Mouse (Mus musculus): ENCODE results near the gene Slc38a10. TPM values are rescaled to one million over a fixed set of nuclear protein-coding genes. Genes with fewer than 3 reads are reported as not detected.

Slc38a10 gene
- total RNA-seq (2014; fragmentation: Nextera tagmentation) (47.0 and 52.8 TPM in 2 replicates), total RNA-seq (2017) (65.4 and 69.5 TPM in 2 replicates), polyA plus RNA-seq (2012) (92.4 and 92.6 TPM in 2 replicates)

DNA sequence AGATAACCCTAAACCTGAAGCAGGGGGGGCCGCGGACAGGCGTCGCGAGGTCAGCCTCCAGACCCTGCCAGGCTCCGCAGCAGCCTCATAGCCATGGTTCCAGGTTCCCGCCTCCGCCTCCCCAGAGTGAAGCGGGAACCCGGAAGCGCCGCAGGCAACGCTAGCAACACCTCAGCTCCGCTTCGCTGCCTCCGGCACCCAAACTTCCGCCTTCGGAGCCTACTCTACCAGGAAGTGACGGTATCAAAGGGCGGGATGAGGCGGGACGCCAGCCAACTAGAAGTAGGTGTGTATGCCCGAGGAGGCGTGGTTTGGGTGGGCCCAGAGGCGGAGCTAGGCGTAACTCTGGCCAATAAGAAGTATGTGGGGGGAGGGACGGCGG, at the start of gene Slc38a10:
Gene Slc38a10 (minus strand): TSS at position 234 of the 382 bp plus-strand sequence.
- DNase-seq (ENCODE audit: low spot score) (peak; percentile 98), ATAC-seq (ENCODE audit: extremely low read depth, insufficient number of reproducible peaks, low FRiP score, poor library complexity, severe bottlenecking) (peak; percentile 99)
- H3K27me3 ChIP-seq (ENCODE audit: insufficient read depth, low read length) = no peaks in the 10 kb centered on the region
- H3K36me3 ChIP-seq (replicated peaks) = peaks cover 36% of the 10 kb centered on the region
- peak within 1 kb of the TSS; percentile 78 for H3K4me3 ChIP-seq (ENCODE audit: low read depth, low read length)
- peaks cover 53% of the 10 kb centered on the region for H3K4me1 ChIP-seq (ENCODE audit: insufficient read depth, low read depth, low read length)
- TF ChIP-seq GATA1 (IDR thresholded peaks at IDR 0.05; ENCODE audit: borderline replicate concordance, low read length) (no peak), TAL1 (conservative IDR thresholded peaks at IDR 0.05; ENCODE audit: low read depth, low read length) (no peak), GATA2 (IDR thresholded peaks at IDR 0.05; ENCODE audit: borderline replicate concordance, low read depth, low read length) (no peak), CTCF (IDR thresholded peaks at IDR 0.05; ENCODE audit: low read depth, low read length) (no peak), POLR2AphosphoS5 (IDR thresholded peaks at IDR 0.05; ENCODE audit: insufficient replicate concordance, low read depth, low read length) (no peak)
- no peaks in the 10 kb centered on the region; the same call in 1 of the 2 replicates for H3K9me3 ChIP-seq (replicated peaks)

DNA sequence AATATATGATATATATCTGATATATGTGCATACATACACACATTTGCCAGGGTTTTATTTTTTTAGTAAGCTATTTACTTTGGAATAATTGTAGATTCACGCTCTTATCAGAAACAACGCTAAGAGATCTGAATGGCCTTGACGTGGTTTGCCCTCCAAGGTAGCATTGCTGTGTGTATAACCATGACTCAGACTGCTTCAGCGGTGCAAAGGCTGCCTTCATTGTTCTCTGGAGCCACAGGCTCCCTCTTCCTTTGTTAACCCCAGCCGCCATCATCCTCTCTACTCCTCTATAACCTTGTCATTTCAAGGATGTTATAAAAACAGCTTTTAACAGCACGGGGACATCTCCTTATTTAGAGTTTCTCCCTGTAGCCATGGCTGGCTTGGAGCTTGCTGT, 49.5 kb upstream of the Slc38a10 start:
- no peak for ATAC-seq (ENCODE audit: extremely low read depth, insufficient number of reproducible peaks, low FRiP score, poor library complexity, severe bottlenecking)
- Histone ChIP-seq H3K4me3 (ENCODE audit: low read depth, low read length) (no peak overlapping the region), H3K27me3 (ENCODE audit: insufficient read depth, low read length) (peaks cover 17% of the 10 kb centered on the region), H3K4me1 (ENCODE audit: insufficient read depth, low read depth, low read length) (no peaks in the 10 kb centered on the region), H3K36me3 (replicated peaks) (no peaks in the 10 kb centered on the region), H3K9me3 (replicated peaks) (no peaks in the 10 kb centered on the region)
- DNase-seq (ENCODE audit: low spot score) = no peak
- no peak for TF ChIP-seq POLR2AphosphoS5 (IDR thresholded peaks at IDR 0.05; ENCODE audit: insufficient replicate concordance, low read depth, low read length)
- TF ChIP-seq GATA1 (IDR thresholded peaks at IDR 0.05; ENCODE audit: borderline replicate concordance, low read length) = no peak
- no peak for TF ChIP-seq GATA2 (IDR thresholded peaks at IDR 0.05; ENCODE audit: borderline replicate concordance, low read depth, low read length)
- TF ChIP-seq TAL1 (conservative IDR thresholded peaks at IDR 0.05; ENCODE audit: low read depth, low read length) = no peak
- TF ChIP-seq CTCF (IDR thresholded peaks at IDR 0.05; ENCODE audit: low read depth, low read length) = no peak

GRCm38 (mm10) chr11:120199766-120200165, 48.6 kb upstream of the Slc38a10 start:
- no peaks in the 10 kb centered on the region for H3K9me3 ChIP-seq (replicated peaks)
- DNase-seq (ENCODE audit: low spot score) (no peak), ATAC-seq (ENCODE audit: extremely low read depth, insufficient number of reproducible peaks, low FRiP score, poor library complexity, severe bottlenecking) (no peak)
- H3K27me3 ChIP-seq (ENCODE audit: insufficient read depth, low read length) = peaks cover 18% of the 10 kb centered on the region
- no peaks in the 10 kb centered on the region for H3K36me3 ChIP-seq (replicated peaks)
- no peaks in the 10 kb centered on the region for H3K4me1 ChIP-seq (ENCODE audit: insufficient read depth, low read depth, low read length)
- TF ChIP-seq GATA2 (IDR thresholded peaks at IDR 0.05; ENCODE audit: borderline replicate concordance, low read depth, low read length) (no peak), POLR2AphosphoS5 (IDR thresholded peaks at IDR 0.05; ENCODE audit: insufficient replicate concordance, low read depth, low read length) (no peak), GATA1 (IDR thresholded peaks at IDR 0.05; ENCODE audit: borderline replicate concordance, low read length) (no peak), CTCF (IDR thresholded peaks at IDR 0.05; ENCODE audit: low read depth, low read length) (no peak), TAL1 (conservative IDR thresholded peaks at IDR 0.05; ENCODE audit: low read depth, low read length) (no peak)
- H3K4me3 ChIP-seq (ENCODE audit: low read depth, low read length) = no peak overlapping the region

DNA sequence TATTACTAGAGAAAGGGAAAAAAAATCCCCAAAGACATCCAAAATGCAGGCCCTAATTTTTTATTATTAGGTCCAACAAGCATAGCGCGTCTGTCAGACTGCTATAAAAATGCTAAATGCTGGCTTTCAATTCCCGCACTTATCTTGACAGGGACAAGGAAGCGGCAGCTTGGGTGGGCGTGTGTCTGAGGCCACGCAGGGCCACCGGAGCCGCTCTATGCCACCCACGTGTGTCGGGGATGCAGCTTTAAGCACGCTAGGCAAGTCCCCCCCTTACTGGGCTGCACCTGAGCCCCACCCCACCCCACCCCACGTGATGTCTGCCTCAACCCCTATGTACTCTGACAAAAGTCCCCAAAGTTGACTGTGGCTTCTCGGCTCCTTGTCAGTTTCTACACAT, 47.7 kb upstream of the Slc38a10 start:
- ATAC-seq (ENCODE audit: extremely low read depth, insufficient number of reproducible peaks, low FRiP score, poor library complexity, severe bottlenecking) (no peak), DNase-seq (ENCODE audit: low spot score) (no peak)
- TF ChIP-seq GATA2 (IDR thresholded peaks at IDR 0.05; ENCODE audit: borderline replicate concordance, low read depth, low read length) (no peak), CTCF (IDR thresholded peaks at IDR 0.05; ENCODE audit: low read depth, low read length) (no peak), GATA1 (IDR thresholded peaks at IDR 0.05; ENCODE audit: borderline replicate concordance, low read length) (no peak), POLR2AphosphoS5 (IDR thresholded peaks at IDR 0.05; ENCODE audit: insufficient replicate concordance, low read depth, low read length) (no peak), TAL1 (conservative IDR thresholded peaks at IDR 0.05; ENCODE audit: low read depth, low read length) (no peak)
- Histone ChIP-seq H3K9me3 (replicated peaks) (no peaks in the 10 kb centered on the region), H3K27me3 (ENCODE audit: insufficient read depth, low read length) (peaks cover 19% of the 10 kb centered on the region), H3K36me3 (replicated peaks) (no peaks in the 10 kb centered on the region), H3K4me1 (ENCODE audit: insufficient read depth, low read depth, low read length) (no peaks in the 10 kb centered on the region), H3K4me3 (ENCODE audit: low read depth, low read length) (no peak overlapping the region)

DNA sequence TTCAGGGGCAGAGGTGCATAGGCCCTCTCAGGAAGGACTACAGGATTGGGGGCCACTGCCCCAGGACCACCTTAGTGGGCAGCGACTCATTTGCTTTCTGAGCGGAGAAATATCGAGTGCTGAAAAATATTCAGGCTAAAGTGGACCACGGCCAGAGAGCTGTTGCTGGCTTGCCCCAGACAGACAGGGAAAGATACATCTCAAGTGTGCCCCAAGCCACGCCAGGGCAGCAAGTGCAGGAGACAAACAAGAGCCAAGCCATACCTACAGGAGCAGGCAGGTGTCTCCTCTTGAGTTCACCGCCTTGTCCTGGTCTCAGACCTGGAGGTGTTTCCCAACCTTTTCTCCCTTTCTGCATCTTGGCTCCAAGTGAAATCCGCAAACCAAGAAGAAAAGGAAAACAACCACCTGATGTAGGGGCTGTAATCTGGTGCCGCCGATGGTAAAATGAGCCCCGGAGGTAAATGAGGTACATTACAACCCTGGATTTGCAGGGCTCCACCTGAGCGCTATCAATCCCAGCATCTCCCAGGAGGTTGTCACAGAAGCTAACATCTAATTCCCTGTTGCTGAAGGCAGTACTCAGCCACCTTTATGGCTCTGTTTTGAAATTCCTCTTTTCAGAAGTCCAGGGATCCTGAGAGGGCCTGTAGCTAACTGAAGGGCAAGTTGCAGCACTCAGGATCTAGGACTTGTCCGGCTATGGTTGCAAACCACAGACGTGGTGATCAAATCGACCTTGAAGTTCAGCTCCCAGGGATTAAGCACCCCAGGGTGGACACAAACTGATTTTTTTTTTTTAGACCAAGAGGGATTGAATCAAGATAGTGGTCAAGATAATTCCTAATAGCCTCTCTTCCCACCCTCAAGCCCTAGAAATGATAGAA, 39.6 kb upstream of the Slc38a10 start:
- ATAC-seq (ENCODE audit: extremely low read depth, insufficient number of reproducible peaks, low FRiP score, poor library complexity, severe bottlenecking) (no peak), DNase-seq (ENCODE audit: low spot score) (no peak)
- Histone ChIP-seq H3K9me3 (replicated peaks) (peaks cover 20% of the 10 kb centered on the region), H3K36me3 (replicated peaks) (no peaks in the 10 kb centered on the region), H3K4me1 (ENCODE audit: insufficient read depth, low read depth, low read length) (peaks cover 21% of the 10 kb centered on the region), H3K27me3 (ENCODE audit: insufficient read depth, low read length) (peaks cover 63% of the 10 kb centered on the region), H3K4me3 (ENCODE audit: low read depth, low read length) (peak overlapping the region; percentile 72; the same call in 1 of the 2 replicates)
- no peak for TF ChIP-seq TAL1 (conservative IDR thresholded peaks at IDR 0.05; ENCODE audit: low read depth, low read length)
- TF ChIP-seq CTCF (IDR thresholded peaks at IDR 0.05; ENCODE audit: low read depth, low read length) = no peak
- no peak for TF ChIP-seq GATA1 (IDR thresholded peaks at IDR 0.05; ENCODE audit: borderline replicate concordance, low read length)
- no peak for TF ChIP-seq POLR2AphosphoS5 (IDR thresholded peaks at IDR 0.05; ENCODE audit: insufficient replicate concordance, low read depth, low read length)
- TF ChIP-seq GATA2 (IDR thresholded peaks at IDR 0.05; ENCODE audit: borderline replicate concordance, low read depth, low read length) = no peak

Data from G1E (cell line).